Mouse (Mus musculus) lung, adult 2 months (tissue): ENCODE measurements around the gene Gm20388.

Experiments used
- CTCF ChIP-seq: fragments of 200-500 bp; IDR thresholded peaks from 2 replicates; pipeline ENCODE4 v1.5.1; 2011; ENCODE audit warnings: mild to moderate bottlenecking, low read length, control low read depth; ENCODE audit not compliant: insufficient read depth
- POLR2A ChIP-seq: fragments of 200-500 bp; IDR thresholded peaks from 2 replicates; pipeline ENCODE4 v1.6.1; 2011; ENCODE audit warnings: low read depth, mild to moderate bottlenecking, control low read depth, low read length, borderline replicate concordance; ENCODE audit errors: extremely low read depth

- TF ChIP-seq POLR2A (no peak), CTCF (no peak)
These were observed 1386.0 kb downstream of the Gm20388 start for GRCm38 (mm10) chr8:121296597-121296996.
